ENCODE assay signal across 9 mouse cellular contexts in the genomic region with DNA sequence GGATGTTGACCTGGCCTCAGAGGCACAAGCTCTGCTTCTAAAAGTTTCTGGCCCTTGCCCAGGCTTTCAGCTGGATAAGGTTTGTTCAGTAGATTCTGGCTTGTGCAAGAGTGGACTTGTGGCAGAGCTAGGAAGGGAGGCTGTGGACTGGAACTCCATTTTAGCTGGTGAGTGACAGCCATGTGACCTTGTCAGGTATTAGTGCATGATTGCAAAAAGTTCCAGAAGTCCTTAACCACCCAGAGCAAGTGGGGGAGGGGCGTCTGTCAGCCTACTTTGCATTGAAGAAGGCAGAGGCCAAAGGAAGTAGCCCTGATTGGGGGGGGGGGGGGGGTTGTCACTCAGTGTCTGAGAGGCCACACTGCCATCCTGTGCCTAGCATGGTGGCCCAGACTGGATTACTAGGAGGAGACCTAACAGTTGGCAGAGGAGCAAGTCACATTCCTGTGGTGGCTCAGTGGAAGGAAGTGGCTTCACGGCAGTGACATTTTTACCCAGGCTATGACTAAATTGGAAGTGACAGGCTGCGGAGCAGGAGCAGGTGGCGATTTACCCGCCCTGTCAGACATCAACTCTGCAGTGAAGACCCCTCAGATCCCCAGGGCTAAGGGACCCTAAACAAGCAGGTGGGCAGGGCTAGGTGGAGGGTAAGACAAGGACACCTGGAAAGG. TPM values are rescaled to one million over a fixed set of nuclear protein-coding genes. Genes with fewer than 3 reads are reported as not detected.
DNase-seq lines count a peak whose midpoint lies in the region; ATAC-seq lines count a peak whose summit lies in the region.
"Had no signal": no experiment of that assay in that cellular context is flagged by ENCODE, and none has a peak within 500 bp of the region (broad histone marks: within the 10 kb centered on the region; RNA-seq: fewer than 3 reads in every experiment).

No protein-coding gene starts in this region.

- intact Hi-C loops in gastrocnemius, postnatal 14 days (cut with DNase I; ENCODE audit: low total_unique reads) = no loop called here

- 0 out of 2 replicates have a peak, but pooled peaks have one; percentile 23 for ATAC-seq in heart, embryonic 15.5 days (replicated peaks; ENCODE audit: insufficient number of reproducible peaks, insufficient read depth, low FRiP score, low read depth)
- ATAC-seq in midbrain, embryonic 14.5 days (ENCODE audit: low FRiP score, low TSS enrichment) = no peak
- ATAC-seq in hindbrain, embryonic 14.5 days (ENCODE audit: low FRiP score) = no peak

- no peak overlapping the region for H3K4me2 ChIP-seq in heart, embryonic 15.5 days
- no peak overlapping the region for H3K4me2 ChIP-seq in midbrain, embryonic 14.5 days (ENCODE audit: low read length)
- no peak overlapping the region for H3K4me2 ChIP-seq in hindbrain, embryonic 14.5 days (replicated peaks)

- WGBS in heart, embryonic 15.5 days = 35% methylated on average over 5 of the region's 5 CpGs
- 26% methylated on average over 5 of the region's 5 CpGs for WGBS in midbrain, embryonic 14.5 days
- whole genome bisulfite sequencing in hindbrain, embryonic 14.5 days = 45% methylated on average over 5 of the region's 5 CpGs

- H3K27ac ChIP-seq in heart, embryonic 15.5 days = peak overlapping the region; percentile 37; the same call in 1 of the 2 replicates
- H3K27ac ChIP-seq in midbrain, embryonic 14.5 days (replicated peaks; ENCODE audit: low read depth, low read length) = no peak overlapping the region
- no peak overlapping the region for H3K27ac ChIP-seq in hindbrain, embryonic 14.5 days

- no peaks in the 10 kb centered on the region for H3K9me3 ChIP-seq in heart, embryonic 15.5 days (replicated peaks)
- H3K9me3 ChIP-seq in midbrain, embryonic 14.5 days (ENCODE audit: control insufficient read depth, low read length) = no peaks in the 10 kb centered on the region
- H3K9me3 ChIP-seq in hindbrain, embryonic 14.5 days (ENCODE audit: control insufficient read depth, low read length) = no peaks in the 10 kb centered on the region

- DNase-seq in heart, adult 11 months = no peak
- peak; percentile 54 to 57 for DNase-seq in B cell, adult 2 months
- peak; percentile 45 to 64 for DNase-seq in kidney, adult 8-10 months
- DNase-seq in lung, postnatal 4 days = peak; percentile 31 to 44
- DNase-seq in midbrain, embryonic 14.5 days = no peak
- DNase-seq in gastrocnemius, postnatal 14 days = no peak
- no peak for DNase-seq in hindbrain, embryonic 14.5 days (ENCODE audit: low spot score)

- peaks cover 18% of the 10 kb centered on the region for H3K4me1 ChIP-seq in heart, embryonic 15.5 days (replicated peaks)
- H3K4me1 ChIP-seq in midbrain, embryonic 14.5 days (ENCODE audit: control insufficient read depth, insufficient read depth, low read length) = peaks cover 19% of the 10 kb centered on the region
- H3K4me1 ChIP-seq in hindbrain, embryonic 14.5 days (replicated peaks; ENCODE audit: control insufficient read depth, insufficient read depth, low read length) = peaks cover 23% of the 10 kb centered on the region

- H3K9ac ChIP-seq in heart, embryonic 15.5 days = no peak overlapping the region
- H3K9ac ChIP-seq in midbrain, embryonic 14.5 days (replicated peaks; ENCODE audit: low read length) = no peak overlapping the region
- no peak overlapping the region for H3K9ac ChIP-seq in hindbrain, embryonic 14.5 days

- H3K4me3 ChIP-seq in heart, embryonic 15.5 days = no peak overlapping the region
- no peak overlapping the region for H3K4me3 ChIP-seq in midbrain, embryonic 14.5 days (replicated peaks; ENCODE audit: low read depth, low read length)
- no peak overlapping the region for H3K4me3 ChIP-seq in hindbrain, embryonic 14.5 days (replicated peaks; ENCODE audit: low read length)

- no peaks in the 10 kb centered on the region for H3K36me3 ChIP-seq in heart, embryonic 15.5 days
- H3K36me3 ChIP-seq in midbrain, embryonic 14.5 days (ENCODE audit: control insufficient read depth, insufficient read depth, low read length) = no peaks in the 10 kb centered on the region
- no peaks in the 10 kb centered on the region for H3K36me3 ChIP-seq in hindbrain, embryonic 14.5 days (replicated peaks; ENCODE audit: control insufficient read depth, insufficient read depth)
- H3K36me3 ChIP-seq: G1E had no signal

- H3K27me3 ChIP-seq in heart, embryonic 15.5 days = no peaks in the 10 kb centered on the region; the same call in 1 of the 2 replicates
- H3K27me3 ChIP-seq in midbrain, embryonic 14.5 days (ENCODE audit: control insufficient read depth, insufficient read depth, low read length) = no peaks in the 10 kb centered on the region
- H3K27me3 ChIP-seq in hindbrain, embryonic 14.5 days (ENCODE audit: control insufficient read depth, insufficient read depth, low read length) = no peaks in the 10 kb centered on the region

RNA-seq across cellular contexts. Expression of a gene that starts 44.9 kb away (rescaled TPM):
- polyA plus RNA-seq in heart, embryonic 15.5 days (2015; fragmentation: Nextera tagmentation; extraction: Ambion mirVana) = 8.5 and 11.1 TPM in 2 replicates
- 41.2 and 43.2 TPM in 2 replicates for polyA plus RNA-seq in midbrain, embryonic 14.5 days (2014; fragmentation: Nextera tagmentation; extraction: Ambion mirVana)
- 1 to 10 TPM; 3.7 to 4.9 TPM for total RNA-seq in gastrocnemius, postnatal 14 days (2021)
- polyA plus RNA-seq in hindbrain, embryonic 14.5 days (2014; fragmentation: Nextera tagmentation; extraction: Ambion mirVana) = 37.2 and 40.1 TPM in 2 replicates
- polyA plus RNA-seq: G1E had no signal

Comparison
In these comparisons a context has a peak if more than half of its experiments do, and no peak if none do; other contexts are left out.
1. DNase-seq: peak in B cell, adult 2 months (2 of 2), kidney, adult 8-10 months (2 of 2) and lung, postnatal 4 days (2 of 2); none in heart, adult 11 months (single experiment), midbrain, embryonic 14.5 days (single experiment), gastrocnemius, postnatal 14 days (single experiment) and hindbrain, embryonic 14.5 days (single experiment).